Mouse (Mus musculus) cerebellum, postnatal 25 days (tissue): ENCODE results near the gene Gpr135.
"Not testable (repeated sequence)": the region's sequence is repeated elsewhere in the genome, so short reads cannot be mapped to it uniquely, and the experiment has no call there.

Experiments
- DNase-seq, 2 experiments: peaks; one replicate each; pipeline ENCODE4 v3.0.0; 2021; ENCODE audit warnings: mixed read lengths in 2 of 2

The Gpr135 gene

GRCm38 (mm10) chr12:72050821-72051220 lies 20.1 kb downstream of the Gpr135 start:
- DNase-seq = no peak

GRCm38 (mm10) chr12:72050156-72050555 lies 20.8 kb downstream of the Gpr135 start:
- not testable (repeated sequence) for DNase-seq

- no peak for DNase-seq
These were observed 23.4 kb downstream of the Gpr135 start for GRCm38 (mm10) chr12:72047513-72047912.

- DNase-seq = no peak
These were observed 29.7 kb downstream of the Gpr135 start for GRCm38 (mm10) chr12:72041238-72041637.

- no peak for DNase-seq
These were observed 31.4 kb downstream of the Gpr135 start for GRCm38 (mm10) chr12:72039501-72039900.

- no peak for DNase-seq
These were observed 32.1 kb downstream of the Gpr135 start for GRCm38 (mm10) chr12:72038866-72039265.

GRCm38 (mm10) chr12:72037049-72037448 lies 33.9 kb downstream of the Gpr135 start:
- DNase-seq = no peak

GRCm38 (mm10) chr12:72036097-72036661 lies 34.7 kb downstream of the Gpr135 start:
- no peak for DNase-seq

GRCm38 (mm10) chr12:72031794-72032193 lies 39.1 kb downstream of the Gpr135 start:
- DNase-seq = no peak

GRCm38 (mm10) chr12:72031171-72031570 lies 39.8 kb downstream of the Gpr135 start:
- DNase-seq = no peak

- DNase-seq = no peak
These were observed 45.6 kb downstream of the Gpr135 start for GRCm38 (mm10) chr12:72025275-72025795.

- DNase-seq = no peak
These were observed 47.4 kb downstream of the Gpr135 start for GRCm38 (mm10) chr12:72023572-72023971.

GRCm38 (mm10) chr12:72022790-72023189 lies 48.1 kb downstream of the Gpr135 start:
- DNase-seq = no peak

GRCm38 (mm10) chr12:72021543-72021942 lies 49.4 kb downstream of the Gpr135 start:
- DNase-seq = no peak

GRCm38 (mm10) chr12:72020285-72020684 lies 50.6 kb downstream of the Gpr135 start:
- no peak for DNase-seq
